Mouse (Mus musculus): ENCODE measurements around the gene Psmc3.

Gene Psmc3

GRCm38 (mm10) chr2:91083366-91083940, 29.6 kb downstream of the Psmc3 start:
- CTCF ChIA-PET, result interaction anchor here in 2 of 4 experiments (1.1 to 2.2 kb wide), 2 partner anchors 13 to 32 kb away, joined by 3 to 9 read pairs; partner anchors contain the start of gene Slc39a13 (in 1 of the 2)
- POLR2A ChIA-PET, result interaction anchor here in 3 of 4 experiments (0.6 to 4.5 kb wide), 15 partner anchors 8 to 119 kb away, joined by 3 to 22 read pairs (median 4); partner anchors contain the start of genes Slc39a13 (in 3 of the 3), Acp2 (in 1 of the 3) and Nr1h3 (in 1 of the 3)

- POLR2A ChIA-PET, result interaction anchor here (0.6 to 4.5 kb wide), 29 partner anchors 9 to 370 kb away, joined by 3 to 22 read pairs (median 4); partner anchors contain the start of genes Slc39a13 (in 3 of the 4), C1qtnf4 (in 1 of the 4), Ddb2 (in 1 of the 4) and Rapsn (in 1 of the 4)
- CTCF ChIA-PET, result interaction anchor here in 3 of 4 experiments (0.7 to 2.2 kb wide), 8 partner anchors 14 to 103 kb away, joined by 3 to 9 read pairs (median 3); partner anchors contain the start of gene Slc39a13 (in 1 of the 3)
Observed at GRCm38 (mm10) chr2:91084179-91084820, 30.5 kb downstream of the Psmc3 start.

GRCm38 (mm10) chr2:91085494-91086391, 31.9 kb downstream of the Psmc3 start:
- CTCF ChIA-PET, result interaction anchor here (0.6 to 2.2 kb wide), 7 partner anchors 15 to 461 kb away, joined by 3 to 9 read pairs (median 3); partner anchors contain the start of gene Slc39a13 (in 1 of the 4)
- POLR2A ChIA-PET, result interaction anchor here (0.7 to 4.5 kb wide), 21 partner anchors 8 to 175 kb away, joined by 3 to 22 read pairs (median 4); partner anchors contain the start of genes Slc39a13 (in 3 of the 4) and Ddb2 (in 1 of the 4)

- ChIA-PET POLR2A (interaction anchor here in 3 of 4 experiments (0.6 to 4.5 kb wide), 9 partner anchors 9 to 150 kb away, joined by 3 to 22 read pairs (median 5); partner anchors contain the start of genes Slc39a13 (in 2 of the 3) and Ddb2 (in 1 of the 3)), CTCF (interaction anchor here in 2 of 4 experiments (1.3 to 1.4 kb wide), 2 partner anchors 16 kb away, joined by 3 read pairs; partner anchors contain the start of gene Slc39a13 (in 1 of the 2))
Observed at GRCm38 (mm10) chr2:91086392-91087237, 32.8 kb downstream of the Psmc3 start.

GRCm38 (mm10) chr2:91087453-91087852, 33.6 kb downstream of the Psmc3 start:
- POLR2A ChIA-PET, result interaction anchor here in 2 of 4 experiments (0.8 to 4.5 kb wide), 4 partner anchors 10 to 77 kb away, joined by 3 to 22 read pairs (median 10); partner anchors contain the start of gene Slc39a13 (in 1 of the 2)

DNA sequence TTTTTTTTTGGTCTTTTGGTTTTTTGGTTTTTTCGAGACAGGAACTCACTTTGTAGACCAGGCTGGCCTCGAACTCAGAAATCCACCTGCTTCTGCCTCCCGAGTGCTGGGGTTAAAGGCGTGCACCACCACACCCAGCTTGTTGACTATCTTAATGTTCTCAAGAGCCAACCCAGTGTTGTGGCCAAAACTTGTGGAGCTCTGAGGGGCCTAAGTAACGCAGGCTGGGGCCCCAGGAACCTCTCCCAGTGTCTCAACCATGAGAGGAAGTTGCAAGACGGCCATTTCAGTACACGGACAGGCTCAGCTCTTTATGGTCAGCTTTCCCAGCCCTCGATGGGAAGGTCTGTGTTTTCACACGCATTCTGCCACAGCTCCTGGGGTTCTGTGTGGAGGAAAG, 35.2 kb downstream of the Psmc3 start:
- CTCF ChIA-PET, result interaction anchor here in 1 of 4 experiments (0.6 to 0.7 kb wide), 3 partner anchors 25 to 585 kb away, joined by 3 to 5 read pairs (median 3); no protein-coding TSS in a partner anchor
- POLR2A ChIA-PET, result interaction anchor here in 2 of 4 experiments (0.7 to 3.0 kb wide), 3 partner anchors 11 to 102 kb away, joined by 3 to 16 read pairs (median 5); no protein-coding TSS in a partner anchor

More at GRCm38 (mm10) chr2:91087453-91087852, 33.6 kb downstream of the Psmc3 start:
- CTCF ChIA-PET, result interaction anchor here in 3 of 4 experiments (0.9 to 1.6 kb wide), 4 partner anchors 17 to 55 kb away, joined by 3 read pairs; partner anchors contain the start of gene Slc39a13 (in 1 of the 3)

GRCm38 (mm10) chr2:91090208-91090607, 36.4 kb downstream of the Psmc3 start:
- POLR2A ChIA-PET, result interaction anchor here in 2 of 4 experiments (0.5 to 1.3 kb wide), 5 partner anchors 20 to 257 kb away, joined by 3 read pairs; partner anchors contain the start of gene Slc39a13 (in 1 of the 2)
- CTCF ChIA-PET, result interaction anchor here in 1 of 4 experiments (0.7 to 1.4 kb wide), 3 partner anchors 20 to 24 kb away, joined by 3 read pairs; no protein-coding TSS in a partner anchor

- ChIA-PET CTCF (interaction anchor here in 2 of 4 experiments (0.6 to 1.4 kb wide), 2 partner anchors 25 to 688 kb away, joined by 3 read pairs; no protein-coding TSS in a partner anchor), POLR2A (interaction anchor here in 3 of 4 experiments (0.6 to 1.3 kb wide), 7 partner anchors 8 to 186 kb away, joined by 3 read pairs; partner anchors contain the start of genes Kbtbd4 (in 1 of the 3), Ndufs3 (in 1 of the 3) and Slc39a13 (in 1 of the 3))
Observed at GRCm38 (mm10) chr2:91090827-91091226, 37.0 kb downstream of the Psmc3 start.

DNA sequence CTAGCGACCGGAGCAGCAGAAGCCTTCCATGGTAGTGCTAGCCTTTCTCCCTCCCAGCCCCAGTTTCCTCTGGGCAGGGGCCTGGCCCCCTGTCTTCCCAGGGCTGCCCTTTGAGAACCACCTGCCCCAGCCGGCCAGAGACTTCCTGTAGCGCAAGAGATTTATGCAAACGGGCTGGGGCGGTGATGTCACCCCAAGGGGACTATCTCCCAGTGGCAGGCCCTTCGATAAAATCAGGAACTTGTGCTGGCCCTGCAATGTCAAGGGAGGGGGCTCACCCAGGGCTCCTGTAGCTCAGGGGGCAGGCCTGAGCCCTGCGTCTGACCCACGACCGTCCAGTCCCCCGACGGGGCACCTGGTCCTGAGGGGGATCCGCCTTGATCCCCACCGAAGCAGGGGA, 42.7 kb downstream of the Psmc3 start:
- CTCF ChIA-PET, result interaction anchor here in 2 of 4 experiments (0.5 to 1.6 kb wide), 6 partner anchors 14 to 139 kb away, joined by 3 to 6 read pairs (median 3); no protein-coding TSS in a partner anchor

GRCm38 (mm10) chr2:91097015-91097414, 43.2 kb downstream of the Psmc3 start:
- ChIA-PET POLR2A (interaction anchor here in 3 of 4 experiments (0.5 to 2.7 kb wide), 29 partner anchors 11 to 236 kb away, joined by 3 to 29 read pairs (median 4); partner anchors contain the start of genes Slc39a13 (in 3 of the 3), Ddb2 (in 1 of the 3) and Psmc3 (in 1 of the 3)), CTCF (interaction anchor here in 2 of 4 experiments (0.5 to 1.6 kb wide), 6 partner anchors 13 to 138 kb away, joined by 3 to 6 read pairs (median 3); no protein-coding TSS in a partner anchor)

More for the DNA sequence above, 42.7 kb downstream of the Psmc3 start:
- POLR2A ChIA-PET, result interaction anchor here in 3 of 4 experiments (0.7 to 2.7 kb wide), 24 partner anchors 10 to 141 kb away, joined by 3 to 29 read pairs (median 4); partner anchors contain the start of genes Slc39a13 (in 3 of the 3), Ddb2 (in 1 of the 3) and Psmc3 (in 1 of the 3)

DNA sequence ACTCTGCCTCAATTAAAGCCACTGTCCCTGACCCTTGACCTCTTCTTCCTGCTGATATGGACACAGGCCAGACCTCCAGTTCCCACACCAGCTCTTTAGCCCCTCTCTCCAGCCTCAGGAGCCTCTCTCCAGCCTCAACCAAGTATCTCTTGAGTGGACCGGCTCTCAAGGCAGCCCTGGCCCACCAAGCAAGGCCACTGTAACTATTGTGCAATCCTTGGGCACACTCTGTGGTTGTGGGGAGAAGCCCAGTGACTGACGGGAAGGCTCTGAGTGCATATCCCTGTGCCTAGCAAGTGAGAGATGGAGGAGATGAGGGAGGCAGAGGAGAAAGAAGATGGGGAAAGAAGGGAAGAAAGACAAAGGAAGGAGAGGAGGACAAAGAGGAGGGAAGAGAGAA, 44.3 kb downstream of the Psmc3 start:
- ChIA-PET CTCF (interaction anchor here in 3 of 4 experiments (0.8 to 1.6 kb wide), 3 partner anchors 12 to 32 kb away, joined by 3 to 6 read pairs (median 3); no protein-coding TSS in a partner anchor), POLR2A (interaction anchor here in 1 of 4 experiments (1.6 to 1.8 kb wide), 2 partner anchors 35 to 44 kb away, joined by 6 to 7 read pairs; partner anchors contain the start of gene Psmc3)

- ChIA-PET CTCF (interaction anchor here in 2 of 4 experiments (0.6 to 2.1 kb wide), 3 partner anchors 31 to 446 kb away, joined by 3 to 4 read pairs (median 3); no protein-coding TSS in a partner anchor), POLR2A (interaction anchor here in 1 of 4 experiments (0.9 to 1.4 kb wide), 3 partner anchors 10 to 155 kb away, joined by 3 to 4 read pairs (median 3); no protein-coding TSS in a partner anchor)
Observed at GRCm38 (mm10) chr2:91101124-91101740, 47.4 kb downstream of the Psmc3 start.

- ChIA-PET POLR2A (interaction anchor here in 2 of 4 experiments (0.7 to 1.5 kb wide), 11 partner anchors 11 to 157 kb away, joined by 3 to 8 read pairs (median 3); partner anchors contain the start of genes Arfgap2 (in 1 of the 2), Ddb2 (in 1 of the 2) and Slc39a13 (in 1 of the 2)), CTCF (interaction anchor here (0.6 to 2.1 kb wide), 11 partner anchors 11 to 373 kb away, joined by 3 to 4 read pairs (median 3); partner anchors contain the start of genes Rapsn (in 1 of the 4) and Slc39a13 (in 1 of the 4))
Observed at GRCm38 (mm10) chr2:91108156-91108555, 54.3 kb downstream of the Psmc3 start.

GRCm38 (mm10) chr2:91109241-91109640, 55.4 kb downstream of the Psmc3 start:
- ChIA-PET POLR2A (interaction anchor here in 3 of 4 experiments (0.5 to 5.5 kb wide), 11 partner anchors 13 to 216 kb away, joined by 3 to 33 read pairs (median 3); partner anchors contain the start of gene Ddb2 (in 1 of the 3)), CTCF (interaction anchor here in 2 of 4 experiments (0.9 to 2.1 kb wide), 3 partner anchors 39 to 85 kb away, joined by 3 to 4 read pairs (median 4); partner anchors contain the start of gene Slc39a13 (in 1 of the 2))
